In the genomic region with DNA sequence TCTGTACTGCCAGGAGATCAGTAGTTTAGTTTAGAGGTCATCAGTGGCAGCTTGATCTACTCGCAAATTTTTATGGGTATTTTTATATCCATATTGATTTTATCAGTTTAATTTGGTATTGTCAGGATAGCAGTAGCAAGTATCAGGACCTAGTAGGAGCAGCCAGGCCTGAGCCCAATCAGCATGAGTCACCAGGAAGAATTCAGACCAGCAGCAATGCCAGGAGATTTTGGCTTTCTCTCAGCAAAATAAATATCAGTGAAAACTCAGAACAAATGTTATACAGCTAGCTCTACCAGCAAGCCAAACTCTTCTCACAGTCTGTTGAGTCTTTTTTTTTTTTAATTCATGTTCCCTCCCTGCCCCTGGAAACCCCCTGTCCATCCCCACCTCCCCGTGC, we compare ENCODE assay signal across 25 mouse cellular contexts. TPM values are rescaled to one million over a fixed set of nuclear protein-coding genes. Genes with fewer than 3 reads are reported as not detected.
DNase-seq lines count a peak whose midpoint lies in the region.
"Not testable (repeated sequence)": the region's sequence is repeated elsewhere in the genome, so short reads cannot be mapped to it uniquely, and the experiment has no call there.
"Had no signal": no experiment of that assay in that cellular context is flagged by ENCODE, and none has a peak within 500 bp of the region (broad histone marks: within the 10 kb centered on the region; RNA-seq: fewer than 3 reads in every experiment).

No protein-coding gene starts in this region.

- intact Hi-C loops in heart, postnatal 10 days (cut with DNase I) = not testable (repeated sequence)

- DNase-seq in 3T3-L1 (ENCODE audit: low read depth, low spot score) (peak; percentile 62), adipocyte (ENCODE audit: low spot score) (peak; percentile 57)
- DNase-seq in adrenal gland, adult 2 months = peak; percentile 41
- DNase-seq in adrenal gland, postnatal 36 days = peak; percentile 16 to 26
- peak; percentile 11 for DNase-seq in heart, adult 8-10 months (ENCODE audit: low spot score)
- DNase-seq in heart, postnatal 10 days = peak; percentile 7 to 14
- peak; percentile 1 for DNase-seq in lung, postnatal 25 days (ENCODE audit: low spot score)

RNA-seq across cellular contexts. Expression of a gene that starts 13.8 kb away (rescaled TPM):
- not detected for total RNA-seq in adrenal gland, adult 2 months (2021)
- 0.18 and 0.20 TPM in 2 replicates for polyA plus RNA-seq in adrenal gland, adult 2 months (2012; rRNA removed)
- not detected for total RNA-seq in adrenal gland, postnatal 36 days (2021)
- total RNA-seq in heart, adult 8-10 months (2022) = not detected
- total RNA-seq in heart, postnatal 10 days (2021) = not detected
- total RNA-seq: adrenal gland, adult 18-20 months; adrenal gland, postnatal 10 days; adrenal gland, postnatal 4 days; common myeloid progenitor, adult 5-6 weeks; ES-E14; forebrain, postnatal 0 days; MEL had no signal
- polyA plus RNA-seq: activated CD4-positive, CD25-positive, alpha-beta regulatory T cell, adult 4 months; brain, embryonic 14.5 days; C2C12; embryonic facial prominence, embryonic 11.5 days; embryonic facial prominence, embryonic 13.5 days; embryonic facial prominence, embryonic 15.5 days; erythroblast, embryonic 14.5 days; forebrain, embryonic 11.5 days; forebrain, embryonic 13.5 days; forebrain, embryonic 15.5 days; forebrain, postnatal 0 days; Patski had no signal

RNA-seq across cellular contexts. Expression of a gene that starts 31.8 kb away (rescaled TPM):
- under 1 TPM; 0.28 to 0.72 TPM for total RNA-seq in adrenal gland, adult 2 months (2021)
- polyA plus RNA-seq in adrenal gland, adult 2 months (2012; rRNA removed) = 0.20 TPM in 1 of 2 replicates, not detected in the other
- total RNA-seq in adrenal gland, postnatal 36 days (2021) = under 1 TPM in 1 of 2 experiments, not detected in 1; 0.40 TPM
- not detected for total RNA-seq in heart, adult 8-10 months (2022)
- total RNA-seq in heart, postnatal 10 days (2021) = not detected
- total RNA-seq: adrenal gland, adult 18-20 months; common myeloid progenitor, adult 5-6 weeks; ES-E14; forebrain, postnatal 0 days; MEL had no signal
- polyA plus RNA-seq: activated CD4-positive, CD25-positive, alpha-beta regulatory T cell, adult 4 months; brain, embryonic 14.5 days; C2C12; embryonic facial prominence, embryonic 11.5 days; embryonic facial prominence, embryonic 13.5 days; embryonic facial prominence, embryonic 15.5 days; erythroblast, embryonic 14.5 days; forebrain, embryonic 11.5 days; forebrain, embryonic 13.5 days; forebrain, embryonic 15.5 days; forebrain, postnatal 0 days; Patski had no signal

Comparison
In these comparisons a context has a peak if more than half of its experiments do, and no peak if none do; other contexts are left out.
1. Peak in every context shown above with its lines: DNase-seq.
2. DNase-seq: peak in every context shown above with its lines; median percentile 62 in 3T3-L1; 57 in adipocyte; 41 in adrenal gland, adult 2 months; 21 in adrenal gland, postnatal 36 days; 11 in heart, adult 8-10 months; 10 in heart, postnatal 10 days; 1 in lung, postnatal 25 days.